Mouse (Mus musculus) kidney, postnatal 25 days (tissue): ENCODE measurements around the gene Wnk2.
A peak's percentile ranks its signal among the peaks of the same experiment; 100 is the strongest.

Experiments used
- DNase-seq, 2 experiments: peaks; one replicate each; pipeline ENCODE4 v3.0.0; 2021; ENCODE audit warnings: mixed read lengths in 2 of 2

Wnk2 gene

DNA sequence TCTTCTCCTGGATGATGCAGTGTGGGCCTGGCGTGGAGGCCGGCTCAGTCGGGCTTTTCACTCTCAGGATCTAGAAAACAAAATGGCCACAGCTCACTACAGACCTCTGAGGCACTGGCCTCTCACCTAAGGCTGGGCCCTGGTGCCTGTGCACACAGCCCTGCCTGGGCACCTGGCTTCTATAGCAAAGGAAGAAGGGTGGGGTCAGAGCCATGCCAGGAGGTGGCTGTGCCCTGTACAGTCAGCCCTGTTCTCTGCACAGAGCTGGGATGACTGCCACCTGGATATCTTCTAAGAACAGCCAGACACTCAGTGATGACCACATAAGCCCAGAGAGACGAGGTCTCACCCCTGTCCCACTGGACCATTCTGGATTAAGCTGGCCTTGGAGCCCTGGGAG is 111.4 kb downstream of the Wnk2 start:
- DNase-seq = no peak

- no peak for DNase-seq
Observed at GRCm38 (mm10) chr13:49031029-49031428, 116.8 kb downstream of the Wnk2 start.

DNA sequence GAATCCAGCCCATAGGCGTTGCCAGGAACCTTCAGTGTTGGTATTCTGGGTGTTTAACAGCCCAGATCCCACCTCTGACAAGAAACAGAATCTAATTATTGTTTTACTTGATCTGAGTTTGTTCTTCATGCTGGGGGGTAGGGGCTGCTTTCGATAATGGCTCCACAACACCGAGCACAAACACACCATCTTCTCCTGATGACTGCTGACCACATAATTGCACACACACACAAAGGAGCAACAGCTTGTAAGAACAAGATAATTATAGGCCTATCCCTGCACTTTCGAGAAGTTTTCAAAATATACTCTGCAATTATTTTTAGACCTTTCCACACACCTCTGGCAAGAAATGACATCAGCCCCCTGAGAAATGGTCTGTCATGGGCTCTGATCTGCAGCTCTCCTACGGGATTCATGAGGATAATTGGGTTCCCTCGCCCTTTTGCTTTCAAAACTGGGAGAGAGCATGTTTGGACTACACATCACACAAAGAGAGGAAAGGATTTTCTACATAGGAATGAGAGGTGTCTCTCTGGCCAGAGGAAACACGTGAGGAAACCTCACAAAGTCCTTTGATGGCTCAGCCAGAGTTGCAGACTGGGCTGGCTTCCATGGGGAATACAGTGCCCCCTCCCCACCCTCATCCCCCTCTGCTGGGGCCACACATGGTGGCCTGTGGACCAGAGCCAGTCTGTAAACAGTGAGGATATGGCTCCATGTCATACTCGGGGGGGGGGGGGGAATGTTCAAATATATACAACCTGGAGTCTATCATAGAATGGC is 118.9 kb downstream of the Wnk2 start:
- no peak for DNase-seq

- DNase-seq = no peak
Observed at GRCm38 (mm10) chr13:49027057-49027456, 120.8 kb downstream of the Wnk2 start.

DNA sequence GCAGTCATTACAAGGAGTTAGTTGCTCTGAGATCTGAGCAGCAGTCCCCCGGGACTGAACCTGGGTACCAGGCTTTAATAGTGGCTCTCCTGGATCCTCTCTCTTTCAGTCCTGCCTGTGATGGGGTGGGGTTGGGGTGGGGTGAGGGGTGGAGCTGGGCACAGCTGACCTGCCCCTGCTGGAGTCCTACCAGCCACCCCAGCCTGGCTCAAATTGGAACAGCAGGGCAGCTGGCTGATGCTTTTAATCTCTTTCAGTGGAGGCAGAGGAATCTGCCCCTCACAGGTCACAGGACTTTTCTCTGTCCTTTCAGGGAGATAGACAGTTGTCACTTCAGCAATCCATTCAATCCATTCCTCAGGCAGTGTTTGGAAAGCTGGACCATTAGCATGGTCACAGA is 122.3 kb downstream of the Wnk2 start:
- DNase-seq = no peak

DNA sequence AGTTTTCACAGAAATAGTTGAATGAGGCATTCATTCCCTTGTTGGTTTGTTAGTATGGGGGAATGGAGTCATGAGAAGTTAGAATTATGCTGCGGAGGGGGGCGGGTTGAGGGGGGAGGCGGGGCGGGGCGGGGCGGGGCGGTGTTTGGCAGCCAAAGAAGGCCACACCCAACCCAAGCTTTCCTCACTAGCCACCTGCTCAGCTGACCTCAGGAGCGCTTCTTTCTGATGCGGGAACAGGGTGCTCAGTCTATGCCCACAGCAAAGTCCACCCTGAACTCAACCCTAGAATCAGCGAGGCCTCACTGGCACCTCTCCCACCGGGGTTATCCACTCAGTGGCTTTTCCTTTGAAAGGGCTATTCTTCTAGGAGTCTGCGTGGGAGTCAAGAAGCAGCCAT is 123.1 kb downstream of the Wnk2 start:
- peak in 1 of 2 experiments; percentile 40 for DNase-seq

DNA sequence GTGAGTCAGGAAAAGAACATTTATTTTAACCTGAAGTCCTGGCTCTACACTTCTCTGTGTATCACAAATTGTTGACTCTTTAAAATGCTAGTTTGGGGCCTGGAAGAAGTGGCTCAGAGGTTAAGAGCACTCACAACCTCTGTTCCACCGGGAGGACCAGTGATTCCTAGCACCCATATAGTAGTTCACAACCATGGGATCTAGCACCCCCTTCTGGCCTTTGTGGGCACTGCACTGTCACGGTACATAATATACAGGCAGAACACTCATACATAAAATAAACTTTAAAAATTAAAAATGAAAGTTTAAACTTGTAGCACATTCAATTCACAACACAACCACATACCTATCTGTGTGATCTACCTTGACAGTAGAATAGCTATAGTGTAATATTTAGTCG is 126.1 kb downstream of the Wnk2 start:
- DNase-seq = peak; percentile 42 to 56

GRCm38 (mm10) chr13:49020152-49020551 is 127.7 kb downstream of the Wnk2 start:
- peak; percentile 29 to 59 for DNase-seq

GRCm38 (mm10) chr13:49017375-49017774 is 130.4 kb downstream of the Wnk2 start:
- no peak for DNase-seq

DNA sequence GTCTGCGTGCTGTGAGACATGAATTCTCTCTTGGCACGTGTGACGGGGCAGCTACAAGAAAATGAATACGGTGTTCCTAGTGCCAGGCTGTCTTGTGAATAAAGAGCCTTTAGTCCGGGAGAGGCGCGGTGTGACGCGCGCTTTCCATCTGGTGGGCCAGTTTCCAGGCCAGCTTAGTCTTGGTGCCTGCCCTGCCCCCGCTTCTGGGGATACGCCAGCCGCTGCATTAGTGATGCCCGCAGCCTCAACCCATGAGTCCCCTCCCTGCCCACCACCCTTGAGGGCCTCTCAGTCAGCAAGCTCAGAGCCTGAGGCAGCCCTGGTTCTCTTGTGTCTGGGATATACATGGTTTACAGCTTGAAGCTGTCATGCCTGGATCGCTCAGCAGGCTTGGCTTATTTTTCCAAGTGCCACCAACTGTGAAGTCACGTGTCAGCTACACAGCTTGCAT is 131.5 kb downstream of the Wnk2 start:
- peak; percentile 63 to 79 for DNase-seq

- DNase-seq = peak in 1 of 2 experiments; percentile 14
Observed at GRCm38 (mm10) chr13:49015366-49016306, 132.2 kb downstream of the Wnk2 start.

- no peak for DNase-seq
Observed at GRCm38 (mm10) chr13:49013206-49013794, 134.5 kb downstream of the Wnk2 start.

DNA sequence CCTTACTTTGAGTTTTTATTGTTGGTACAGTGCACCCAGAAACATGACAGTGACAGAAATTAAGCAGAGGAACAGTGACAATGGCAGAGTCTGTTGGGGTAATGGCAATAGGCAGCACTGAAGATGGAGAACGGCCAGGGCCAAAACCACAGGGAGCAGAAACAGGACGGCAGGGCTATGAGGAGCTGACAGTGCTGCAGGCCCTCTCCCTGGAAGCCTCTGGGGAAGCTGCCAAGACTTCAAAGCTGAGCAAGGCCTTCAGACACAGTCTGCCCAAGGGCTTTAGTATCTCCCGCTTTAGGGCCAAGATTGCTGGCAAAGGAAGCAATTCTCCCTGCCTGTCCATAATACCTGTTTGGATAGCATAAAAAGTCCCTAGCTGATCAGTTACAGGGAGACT is 146.1 kb downstream of the Wnk2 start:
- DNase-seq = no peak

- peak; percentile 61 to 84 for DNase-seq
Observed at GRCm38 (mm10) chr13:48998591-48998990, 149.2 kb downstream of the Wnk2 start.

- no peak for DNase-seq
Observed at GRCm38 (mm10) chr13:48996731-48997130, 151.1 kb downstream of the Wnk2 start.

GRCm38 (mm10) chr13:48994903-48995302 is 152.9 kb downstream of the Wnk2 start:
- DNase-seq = no peak

- DNase-seq = no peak
Observed at GRCm38 (mm10) chr13:48992914-48993313, 154.9 kb downstream of the Wnk2 start.

DNA sequence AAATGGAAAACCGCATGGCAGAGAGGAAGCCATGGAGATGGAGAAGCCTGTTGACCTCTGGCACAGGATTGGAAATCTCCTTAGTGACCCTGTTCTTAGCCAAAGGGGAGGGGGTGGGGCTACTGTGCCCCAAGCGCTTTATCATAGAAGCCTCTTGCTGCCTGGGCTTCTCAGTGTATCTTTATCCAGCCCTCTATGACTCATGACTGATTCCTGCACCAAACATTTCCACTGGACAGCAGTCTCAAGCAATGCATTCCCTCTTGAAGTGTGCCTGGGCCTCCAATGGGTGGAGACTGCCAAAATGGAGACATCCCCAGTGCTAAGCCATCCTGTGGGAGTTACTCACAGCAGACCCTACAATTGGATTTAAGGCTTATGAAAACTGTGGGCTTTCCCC is 157.7 kb downstream of the Wnk2 start:
- DNase-seq = no peak
